Mouse (Mus musculus) hindbrain, embryonic 14.5 days (tissue): Measurements from ENCODE around the gene Foxq1. TPM values are rescaled to one million over a fixed set of nuclear protein-coding genes. Genes with fewer than 3 reads are reported as not detected.

ENCODE experiments used
- ATAC-seq: fragments of 200-750 bp; cut with Nextera tagmentation; 2 replicates; pipeline ENCODE4 v1.8.0; 2017; ENCODE audit warnings: moderate number of reproducible peaks, mild to moderate bottlenecking, moderate TSS enrichment, moderate library complexity; ENCODE audit not compliant: low FRiP score
- DNase-seq: peaks from one replicate; pipeline ENCODE4 v3.0.0-alpha.2; 2015; ENCODE audit warnings: low spot score
- H3K27ac ChIP-seq: fragments of 300-500 bp; sonication (generic); 2 replicates; pipeline ENCODE4 v1.5.1; 2014; ENCODE audit warnings: mild to moderate bottlenecking, moderate library complexity
- H3K27me3 ChIP-seq: fragments of 300-500 bp; sonication (generic); 2 replicates; pipeline ENCODE4 v1.6.1; 2014; ENCODE audit warnings: mild to moderate bottlenecking, low read length, mixed read lengths; ENCODE audit not compliant: control insufficient read depth, insufficient read depth
- H3K36me3 ChIP-seq: fragments of 300-500 bp; sonication (generic); replicated peaks from 2 replicates; pipeline ENCODE4 v1.6.1; 2014; ENCODE audit not compliant: control insufficient read depth, insufficient read depth
- H3K4me1 ChIP-seq: fragments of 300-500 bp; sonication (generic); replicated peaks from 2 replicates; pipeline ENCODE4 v1.6.1; 2014; ENCODE audit warnings: antibody characterized with exemption, low read length, mixed read lengths; ENCODE audit not compliant: control insufficient read depth, insufficient read depth
- H3K4me2 ChIP-seq: fragments of 300-500 bp; sonication (generic); replicated peaks from 2 replicates; pipeline ENCODE4 v1.6.1; 2014; ENCODE audit warnings: mild to moderate bottlenecking, moderate library complexity
- H3K4me3 ChIP-seq: fragments of 300-500 bp; sonication (generic); replicated peaks from 2 replicates; pipeline ENCODE4 v1.5.1; 2014; ENCODE audit warnings: mild to moderate bottlenecking, low read length
- H3K9ac ChIP-seq: fragments of 300-500 bp; sonication (generic); 2 replicates; pipeline ENCODE4 v1.6.1; 2014
- H3K9me3 ChIP-seq: fragments of 300-500 bp; sonication (generic); 2 replicates; pipeline ENCODE4 v1.6.1; 2016; ENCODE audit warnings: low read length; ENCODE audit not compliant: control insufficient read depth
- WGBS: fragments of 180-500 bp; shearing (Covaris S2); extraction: QIAGEN DNeasy Blood & Tissue Kit; methylation state at CpG from one replicate; pipeline ENCODE4 v1.1.7; 2014; 5-methylcytosine and 5-hydroxymethylcytosine counted together
- polyA plus RNA-seq: library from polyadenylated mRNA; unstranded; fragments of >200 nt; fragmentation: Nextera tagmentation; extraction: Ambion mirVana; gene quantifications from 2 replicates; pipeline ENCODE4 v1.2.1, GENCODE M21; 2014

The Foxq1 gene
- 2.9 and 3.1 TPM in 2 replicates for polyA plus RNA-seq

GRCm38 (mm10) chr13:31555834-31556233 lies at the start of gene Foxq1:
Gene Foxq1, plus strand, starts transcription at chr13:31556134.
- H3K9ac ChIP-seq = no peak within 1 kb of the TSS
- H3K27me3 ChIP-seq = peaks cover 76% of the 10 kb centered on the region
- no peak within 1 kb of the TSS for H3K27ac ChIP-seq
- H3K36me3 ChIP-seq = no peaks in the 10 kb centered on the region
- H3K4me2 ChIP-seq = no peak within 1 kb of the TSS
- DNase-seq = no peak
- H3K4me1 ChIP-seq = peaks cover 23% of the 10 kb centered on the region
- no peaks in the 10 kb centered on the region for H3K9me3 ChIP-seq
- ATAC-seq = no peak
- WGBS = 76% methylated on average over 4 of the region's 4 CpGs
- H3K4me3 ChIP-seq = no peak within 1 kb of the TSS

- Histone ChIP-seq H3K36me3 (no peaks in the 10 kb centered on the region), H3K9me3 (no peaks in the 10 kb centered on the region), H3K4me3 (no peak overlapping the region), H3K27ac (no peak overlapping the region), H3K4me2 (no peak overlapping the region), H3K27me3 (no peaks in the 10 kb centered on the region), H3K4me1 (no peaks in the 10 kb centered on the region), H3K9ac (no peak overlapping the region)
- ATAC-seq = no peak
- WGBS = 73% methylated on average over 8 of the region's 8 CpGs
- DNase-seq = no peak
These were observed 49.3 kb upstream of the Foxq1 start for GRCm38 (mm10) chr13:31506494-31507167.

- ATAC-seq (no peak), DNase-seq (no peak)
- Histone ChIP-seq H3K27me3 (no peaks in the 10 kb centered on the region), H3K36me3 (no peaks in the 10 kb centered on the region), H3K4me1 (no peaks in the 10 kb centered on the region), H3K4me3 (no peak overlapping the region), H3K27ac (no peak overlapping the region), H3K4me2 (no peak overlapping the region), H3K9ac (no peak overlapping the region), H3K9me3 (no peaks in the 10 kb centered on the region)
- 91% methylated on average over 7 of the region's 7 CpGs for WGBS
These were observed 40.7 kb upstream of the Foxq1 start for GRCm38 (mm10) chr13:31515261-31515660.

- Histone ChIP-seq H3K27me3 (no peaks in the 10 kb centered on the region), H3K27ac (no peak overlapping the region), H3K9me3 (no peaks in the 10 kb centered on the region), H3K36me3 (no peaks in the 10 kb centered on the region), H3K4me2 (no peak overlapping the region), H3K4me3 (no peak overlapping the region), H3K9ac (no peak overlapping the region), H3K4me1 (no peaks in the 10 kb centered on the region)
- WGBS = 62% methylated on average over 10 of the region's 10 CpGs
- DNase-seq (peak; percentile 28), ATAC-seq (no peak)
These were observed 37.5 kb upstream of the Foxq1 start for GRCm38 (mm10) chr13:31518411-31518886.

- no peak overlapping the region for H3K9ac ChIP-seq
- H3K4me1 ChIP-seq = no peaks in the 10 kb centered on the region
- ATAC-seq = no peak
- DNase-seq = no peak
- H3K4me3 ChIP-seq = no peak overlapping the region
- WGBS = 94% methylated on average over 9 of the region's 9 CpGs
- no peak overlapping the region for H3K27ac ChIP-seq
- no peaks in the 10 kb centered on the region for H3K9me3 ChIP-seq
- no peaks in the 10 kb centered on the region for H3K36me3 ChIP-seq
- H3K4me2 ChIP-seq = no peak overlapping the region
- H3K27me3 ChIP-seq = no peaks in the 10 kb centered on the region
These were observed 37.0 kb upstream of the Foxq1 start for GRCm38 (mm10) chr13:31518971-31519370.

GRCm38 (mm10) chr13:31524976-31525375 lies 31.0 kb upstream of the Foxq1 start:
- peaks cover 6% of the 10 kb centered on the region; the same call in 1 of the 2 replicates for H3K27me3 ChIP-seq
- DNase-seq = no peak

GRCm38 (mm10) chr13:31531186-31531585 lies 24.7 kb upstream of the Foxq1 start:
- ATAC-seq = no peak
- 82% methylated on average over 5 of the region's 5 CpGs for WGBS

More at GRCm38 (mm10) chr13:31524976-31525375, 31.0 kb upstream of the Foxq1 start:
- no peak overlapping the region for H3K4me2 ChIP-seq
- H3K4me3 ChIP-seq = no peak overlapping the region
- no peak for ATAC-seq
- H3K4me1 ChIP-seq = no peaks in the 10 kb centered on the region
- H3K9ac ChIP-seq = no peak overlapping the region
- no peaks in the 10 kb centered on the region for H3K9me3 ChIP-seq
- WGBS = 86% methylated on average over 4 of the region's 4 CpGs
- no peak overlapping the region for H3K27ac ChIP-seq
- H3K36me3 ChIP-seq = no peaks in the 10 kb centered on the region

GRCm38 (mm10) chr13:31531651-31532061 lies 24.3 kb upstream of the Foxq1 start:
- peaks cover 6% of the 10 kb centered on the region; the same call in 1 of the 2 replicates for H3K27me3 ChIP-seq
- ATAC-seq (no peak; the same call in 1 of the 2 replicates), DNase-seq (peak; percentile 32)
- H3K4me3 ChIP-seq = no peak overlapping the region
- H3K4me2 ChIP-seq = no peak overlapping the region
- H3K9ac ChIP-seq = no peak overlapping the region
- 17% methylated on average over 8 of the region's 8 CpGs for WGBS
- H3K36me3 ChIP-seq = no peaks in the 10 kb centered on the region
- no peaks in the 10 kb centered on the region for H3K9me3 ChIP-seq
- no peak overlapping the region for H3K27ac ChIP-seq
- peaks cover 4% of the 10 kb centered on the region; the same call in 1 of the 2 replicates for H3K4me1 ChIP-seq

More at GRCm38 (mm10) chr13:31531186-31531585, 24.7 kb upstream of the Foxq1 start:
- no peak overlapping the region for H3K27ac ChIP-seq
- no peak for DNase-seq
- H3K27me3 ChIP-seq = peaks cover 6% of the 10 kb centered on the region; the same call in 1 of the 2 replicates
- no peak overlapping the region for H3K4me3 ChIP-seq
- H3K9me3 ChIP-seq = no peaks in the 10 kb centered on the region
- no peak overlapping the region for H3K9ac ChIP-seq
- peaks cover 4% of the 10 kb centered on the region; the same call in 1 of the 2 replicates for H3K4me1 ChIP-seq
- no peak overlapping the region for H3K4me2 ChIP-seq
- H3K36me3 ChIP-seq = no peaks in the 10 kb centered on the region

- H3K27me3 ChIP-seq = no peaks in the 10 kb centered on the region
- H3K4me1 ChIP-seq = peaks cover 4% of the 10 kb centered on the region; the same call in 1 of the 2 replicates
- H3K4me3 ChIP-seq = no peak overlapping the region
- H3K27ac ChIP-seq = no peak overlapping the region
- no peaks in the 10 kb centered on the region for H3K9me3 ChIP-seq
- no peaks in the 10 kb centered on the region for H3K36me3 ChIP-seq
- DNase-seq (no peak), ATAC-seq (no peak)
- 91% methylated on average over 4 of the region's 4 CpGs for WGBS
- no peak overlapping the region for H3K9ac ChIP-seq
- H3K4me2 ChIP-seq = no peak overlapping the region
These were observed 21.2 kb upstream of the Foxq1 start for GRCm38 (mm10) chr13:31534726-31535125.
